Mouse (Mus musculus): ENCODE measurements around the gene Map1b.

- TF ChIP-seq CTCF (IDR thresholded peaks at IDR 0.05; ENCODE audit: low read depth) (no peak), EP300 (IDR thresholded peaks at IDR 0.05; ENCODE audit: low read depth) (no peak)
Observed at GRCm38 (mm10) chr13:99444880-99445279, 71.5 kb downstream of the Map1b start.

All from liver, embryonic 14.5 days (tissue).